Mouse (Mus musculus) adrenal gland, postnatal 14 days (tissue): ENCODE data around the gene Celsr2. TPM values are rescaled to one million over a fixed set of nuclear protein-coding genes. Genes with fewer than 3 reads are reported as not detected.

Experiments used
- DNase-seq: peaks from one replicate; pipeline ENCODE4 v3.0.0; 2021; ENCODE audit warnings: mixed read lengths
- long read RNA-seq, 2 experiments: library from polyadenylated mRNA; stranded (forward); transcript quantifications; one replicate each; pipeline ENCODE4 v2.0.0; 2021
- total RNA-seq: library from RNA; stranded (reverse); gene quantifications from 2 replicates; pipeline ENCODE4 v1.2.3, GENCODE M21; 2021

Celsr2 gene
- total RNA-seq, result 8.7 and 11.0 TPM in 2 replicates
- long read RNA-seq, experiment 1, partial matches to known transcripts, result 1 of 2 reads
- long read RNA-seq, experiment 1, other reads (novel, unspliced or antisense), result 1 of 2 reads
- long read RNA-seq, experiment 2, partial matches to known transcripts, result 1 of 2 reads
- long read RNA-seq, experiment 2, other reads (novel, unspliced or antisense), result 0 of 2 reads

DNA sequence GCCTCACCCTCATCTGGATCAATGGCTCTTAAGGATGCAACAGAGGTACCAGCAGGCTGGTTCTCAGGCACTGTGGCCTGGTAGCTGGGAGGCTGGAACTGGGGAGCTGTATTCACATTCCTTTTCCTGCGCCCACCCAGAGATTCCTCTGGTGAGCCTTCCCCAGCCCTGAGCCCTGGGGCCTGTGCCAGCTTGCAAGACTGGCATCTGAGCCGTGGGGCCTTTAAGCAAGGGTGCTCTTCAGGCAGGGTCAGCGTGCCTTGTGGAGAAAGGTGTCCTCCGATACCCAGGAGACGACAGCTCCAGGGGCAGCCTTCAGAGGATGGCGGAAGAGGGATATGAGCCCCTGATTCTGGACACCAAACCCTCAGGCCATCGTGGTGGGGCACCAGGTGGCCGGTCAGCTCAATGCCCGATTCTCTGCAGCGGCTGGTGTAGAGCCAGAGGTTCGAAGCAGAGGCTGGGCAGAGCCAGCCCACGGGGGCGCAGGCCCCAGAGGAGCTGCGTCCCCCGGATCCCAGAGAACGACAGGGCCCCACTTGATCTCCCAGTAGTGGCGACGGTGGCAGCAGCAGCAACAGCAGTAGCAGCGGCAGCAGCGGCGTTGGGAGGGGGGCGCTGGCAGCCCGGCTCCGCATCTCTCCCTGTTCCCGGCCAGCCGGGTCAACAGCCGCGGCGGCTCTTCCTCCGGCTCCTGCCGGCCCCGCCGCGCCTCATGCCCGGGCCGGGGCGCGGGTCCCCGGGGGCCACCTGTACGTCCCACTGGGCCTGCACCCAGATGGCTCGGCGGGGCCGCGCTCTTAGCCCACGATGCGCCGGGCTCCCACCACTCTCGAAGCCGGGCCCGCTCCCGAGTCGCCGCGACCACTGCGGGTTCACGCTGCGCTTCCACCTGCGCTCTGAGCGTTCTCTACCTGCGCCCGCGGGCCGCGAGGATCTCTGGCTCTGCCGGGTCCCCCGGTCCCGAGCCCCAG is at the start of gene Celsr2:
Gene Celsr2 (minus strand): TSS at position 696 of the 974 bp plus-strand sequence.
- DNase-seq, result peak; percentile 54

GRCm38 (mm10) chr3:108458866-108459265 is 43.5 kb upstream of the Celsr2 start:
- peak; percentile 45 for DNase-seq

GRCm38 (mm10) chr3:108458380-108458779 is 43.0 kb upstream of the Celsr2 start:
- no peak for DNase-seq

DNA sequence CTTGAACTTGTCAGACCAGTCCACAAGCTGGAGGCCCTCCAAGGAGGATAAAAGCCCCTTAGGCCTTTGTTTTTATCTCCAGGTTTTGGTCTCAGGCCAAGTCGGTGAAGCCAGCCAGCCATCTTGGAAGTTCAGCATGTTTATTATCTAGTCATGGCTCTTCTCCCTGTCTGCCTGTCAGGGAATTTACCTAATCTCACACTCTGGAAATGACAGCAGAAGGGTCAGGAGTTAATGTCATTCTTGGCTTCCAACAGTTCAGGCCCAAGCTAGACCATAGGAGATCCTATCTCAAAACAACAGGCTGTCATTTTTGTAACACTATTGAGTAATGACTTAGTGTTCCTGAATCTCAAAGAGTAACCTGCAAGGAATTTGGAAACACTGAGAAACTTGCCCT is 38.8 kb upstream of the Celsr2 start:
- no peak for DNase-seq

DNA sequence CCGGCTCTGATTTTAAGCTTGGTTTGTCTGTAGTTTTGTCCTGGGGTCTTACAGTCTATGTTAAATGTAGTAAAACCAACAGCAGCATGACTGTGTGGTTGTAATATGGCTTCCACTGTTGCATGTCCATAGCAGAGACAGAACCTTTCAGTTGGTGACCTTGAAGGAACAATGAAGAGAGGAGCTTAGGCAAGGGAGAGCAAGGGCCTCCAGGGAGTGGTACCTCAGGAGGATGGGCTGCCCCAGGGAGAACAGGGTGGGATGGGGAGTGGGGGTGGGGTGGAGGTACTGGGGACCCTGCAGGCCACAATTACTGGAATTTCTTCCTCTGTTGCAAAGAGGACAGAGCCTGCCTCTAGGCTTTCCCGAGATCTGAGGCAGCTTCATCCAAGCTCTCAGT is 36.6 kb upstream of the Celsr2 start:
- DNase-seq, result no peak

- DNase-seq, result no peak
Measured at GRCm38 (mm10) chr3:108445366-108445705, 30.0 kb upstream of the Celsr2 start.

DNA sequence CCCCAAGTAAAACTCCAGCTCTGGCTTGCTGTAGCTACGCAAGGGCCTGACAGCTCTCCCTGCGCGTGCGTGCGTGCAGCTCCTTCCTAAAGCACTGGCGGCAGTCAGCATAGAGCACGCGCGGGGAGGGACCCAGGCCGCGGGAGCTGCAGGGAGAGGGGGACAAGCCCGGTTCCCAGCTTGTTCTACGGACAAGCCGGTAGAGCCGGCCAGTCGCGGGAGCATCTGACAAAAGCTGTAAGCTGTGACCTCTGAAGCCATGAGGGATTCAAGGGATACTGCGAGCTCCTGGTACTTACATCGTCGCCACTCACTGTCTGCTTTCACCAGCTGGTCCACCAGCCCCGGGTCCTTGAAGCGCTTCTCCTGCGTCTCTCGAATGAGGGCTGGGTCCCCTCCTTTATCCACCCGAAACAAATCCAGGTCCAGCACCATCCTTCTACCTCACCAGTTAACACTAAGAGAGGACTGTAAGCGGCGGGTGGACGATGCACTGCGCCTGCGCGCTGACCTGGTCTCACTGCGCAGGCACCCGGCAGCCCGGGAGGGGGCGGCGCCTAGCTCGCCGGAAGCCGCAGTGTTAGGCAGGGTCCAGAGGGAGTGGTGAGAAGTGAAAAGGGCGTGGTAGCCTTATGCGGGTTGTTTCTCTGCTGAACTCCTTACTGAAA is 29.5 kb upstream of the Celsr2 start, which contains the start of gene Sars:
Gene Sars (minus strand): TSS at position 512 of the 668 bp plus-strand sequence.
- peak; percentile 96 for DNase-seq

GRCm38 (mm10) chr3:108444029-108444428 is 28.7 kb upstream of the Celsr2 start:
- DNase-seq, result peak; percentile 69

DNA sequence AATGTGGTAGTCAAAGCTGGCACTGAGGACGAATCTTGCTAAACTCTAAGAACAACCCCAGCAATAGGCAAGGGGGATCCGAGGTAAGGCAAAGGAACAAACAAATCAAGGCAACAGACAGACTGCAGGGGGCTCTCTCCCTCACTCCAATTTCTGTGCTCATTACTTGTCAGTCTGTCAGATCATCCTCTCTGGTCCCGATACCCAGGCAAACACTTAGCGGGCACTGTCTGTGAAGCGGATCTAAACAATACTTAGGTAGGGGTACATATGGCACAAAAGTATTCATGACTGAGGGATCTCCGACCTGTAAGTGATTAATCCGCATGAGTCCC is 21.0 kb upstream of the Celsr2 start:
- DNase-seq, result no peak

GRCm38 (mm10) chr3:108435701-108436379 is 20.5 kb upstream of the Celsr2 start:
- no peak for DNase-seq

DNA sequence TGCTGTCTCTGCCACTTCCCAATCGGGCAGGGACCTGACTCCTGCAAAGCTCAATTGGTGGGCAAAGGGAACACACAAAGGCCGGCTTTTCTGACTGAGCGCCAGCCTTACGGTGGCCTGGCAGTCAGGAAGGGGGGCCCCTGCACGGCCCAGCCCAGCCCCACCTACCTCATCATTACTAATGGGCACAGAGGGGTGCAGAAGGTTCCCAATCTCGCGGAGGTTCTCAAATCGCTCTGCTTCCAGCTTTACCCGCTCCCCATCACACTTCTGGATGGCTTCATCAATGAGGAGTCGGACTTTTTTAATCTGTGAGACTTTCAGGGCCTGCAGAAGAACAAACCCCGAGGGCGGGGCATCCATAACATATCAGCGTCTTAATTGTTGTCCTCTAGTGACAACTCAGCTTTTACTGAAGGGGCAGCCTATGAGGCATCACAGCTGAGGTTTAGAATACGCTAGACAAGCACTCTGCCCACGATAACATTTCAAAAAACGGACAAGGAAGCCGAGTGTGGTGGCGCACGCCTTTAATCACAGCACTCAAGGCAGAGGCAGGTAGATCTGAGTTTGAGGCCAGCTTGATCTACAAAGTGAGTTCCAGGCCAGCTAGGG is 18.6 kb upstream of the Celsr2 start:
- no peak for DNase-seq

- DNase-seq, result no peak
Measured at GRCm38 (mm10) chr3:108433188-108433880, 18.0 kb upstream of the Celsr2 start.

- no peak for DNase-seq
Measured at GRCm38 (mm10) chr3:108432542-108433187, 17.3 kb upstream of the Celsr2 start.

GRCm38 (mm10) chr3:108425624-108426018 is 10.3 kb upstream of the Celsr2 start:
- no peak for DNase-seq

DNA sequence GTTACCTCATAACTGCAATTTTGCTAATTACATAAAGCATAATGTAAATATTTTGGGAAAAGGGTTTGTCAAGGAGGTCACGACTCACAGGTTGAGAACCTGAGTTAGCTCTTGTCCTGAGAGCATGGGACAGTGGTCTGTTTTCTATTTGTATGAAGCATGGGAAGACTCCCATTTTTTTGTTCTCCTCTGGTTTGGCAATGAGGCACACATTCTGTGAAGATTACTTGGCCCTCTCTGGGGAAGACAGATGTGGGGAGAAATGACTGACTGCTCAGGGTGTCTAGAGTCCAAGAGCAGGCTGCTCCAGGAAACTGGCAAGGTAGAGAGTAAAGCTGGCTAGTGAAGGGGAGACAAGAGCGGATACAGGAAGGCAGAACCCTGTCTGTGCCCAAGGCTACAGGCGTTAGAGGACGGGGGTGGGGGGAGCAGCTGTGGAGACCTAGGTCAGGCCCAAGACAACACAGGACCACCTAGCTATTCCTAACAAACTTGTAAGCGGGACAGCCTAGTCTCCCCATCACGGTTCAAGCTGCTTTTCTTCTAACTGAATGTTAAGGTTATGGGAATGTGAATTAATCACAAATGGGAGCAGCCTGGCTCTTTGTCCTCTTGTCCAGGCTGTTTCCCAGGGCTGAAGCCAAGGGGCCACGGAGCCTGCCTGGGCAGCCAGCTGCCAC is 9.7 kb upstream of the Celsr2 start:
- no peak for DNase-seq

DNA sequence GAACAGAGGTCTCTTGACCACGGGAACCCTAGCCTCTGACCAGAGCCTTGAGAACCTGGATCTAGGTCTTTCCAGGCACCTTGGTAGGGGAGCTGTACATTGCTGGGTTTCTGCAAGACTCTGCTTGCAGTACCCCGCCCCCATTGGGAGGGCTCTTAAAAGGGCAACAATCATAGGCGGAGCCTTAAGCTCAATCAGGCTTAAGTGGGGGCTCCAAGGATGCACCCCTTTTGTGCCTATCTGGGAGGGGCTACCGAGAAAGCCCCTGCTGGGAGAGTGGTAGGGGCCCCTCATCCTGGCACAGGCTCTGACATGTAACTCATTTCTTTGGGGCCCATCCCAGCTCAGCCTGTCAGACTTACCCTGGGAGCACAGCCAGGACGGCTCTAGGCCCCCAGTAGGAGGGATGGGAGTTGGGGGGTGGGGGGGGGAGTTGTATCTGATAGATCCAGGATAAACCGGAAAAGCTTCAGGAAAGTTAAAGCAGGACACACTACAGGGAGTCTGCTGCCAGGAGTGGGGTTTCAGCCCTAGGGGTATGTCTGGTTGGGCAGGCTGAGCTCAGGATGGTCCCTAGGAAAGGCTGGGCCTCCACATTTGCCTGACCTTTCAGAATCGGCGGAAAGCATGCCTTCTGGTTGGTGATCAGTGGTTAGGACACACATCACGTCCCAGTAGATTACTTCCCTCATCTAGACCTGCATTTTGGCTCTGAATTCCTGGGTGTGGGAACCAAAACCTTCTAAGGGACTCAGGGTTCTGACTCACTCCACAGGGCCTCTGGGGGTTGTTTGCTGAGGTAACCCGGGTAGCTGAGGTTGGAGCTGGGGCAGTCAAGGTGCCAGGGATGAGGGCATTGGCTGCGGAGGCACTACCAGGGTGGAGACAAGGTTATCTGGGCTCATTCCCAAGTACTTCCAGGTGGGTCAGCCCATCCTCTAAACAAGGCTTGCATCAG is 8.8 kb upstream of the Celsr2 start:
- peak; percentile 59 for DNase-seq

DNA sequence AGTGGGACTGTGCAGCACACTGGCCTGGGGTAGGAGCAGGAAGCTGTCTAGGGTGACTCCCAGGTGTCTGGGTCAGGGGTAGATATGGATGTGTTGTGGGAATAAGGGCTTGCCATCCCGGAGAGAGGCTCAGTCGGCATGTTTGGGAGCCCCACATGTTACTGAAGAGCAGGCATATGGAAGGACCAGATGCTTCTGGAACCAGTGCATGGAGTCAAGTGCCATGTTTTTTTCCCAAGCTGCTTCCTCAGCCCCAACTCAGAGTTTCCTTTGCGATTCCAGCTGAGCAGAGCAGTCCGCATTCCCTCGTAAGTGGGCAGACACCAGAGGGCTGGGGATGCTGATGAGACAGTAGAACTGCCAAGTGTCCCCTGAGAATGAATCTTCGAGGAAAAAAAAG is 7.7 kb upstream of the Celsr2 start:
- no peak for DNase-seq

- peak; percentile 84 for DNase-seq
Measured at GRCm38 (mm10) chr3:108415831-108416223, 475 bp upstream of the Celsr2 start.
